Mouse (Mus musculus) lung, postnatal 0 days (tissue): ENCODE measurements at regions not wholly inside any gene's neighbourhood (a gene's known extent, or its start where the extent isn't known, plus 50 kb on each side); places are given as distances from the start of the nearest gene placed in this dataset.

ENCODE experiments used
- CTCF ChIP-seq: IDR thresholded peaks from 2 replicates; pipeline ENCODE4 v1.5.1; 2016; ENCODE audit warnings: antibody characterized with exemption, mild to moderate bottlenecking
- EP300 ChIP-seq: IDR thresholded peaks from 2 replicates; pipeline ENCODE4 v1.6.1; 2016; ENCODE audit warnings: antibody characterized with exemption, mild to moderate bottlenecking, control low read depth

DNA sequence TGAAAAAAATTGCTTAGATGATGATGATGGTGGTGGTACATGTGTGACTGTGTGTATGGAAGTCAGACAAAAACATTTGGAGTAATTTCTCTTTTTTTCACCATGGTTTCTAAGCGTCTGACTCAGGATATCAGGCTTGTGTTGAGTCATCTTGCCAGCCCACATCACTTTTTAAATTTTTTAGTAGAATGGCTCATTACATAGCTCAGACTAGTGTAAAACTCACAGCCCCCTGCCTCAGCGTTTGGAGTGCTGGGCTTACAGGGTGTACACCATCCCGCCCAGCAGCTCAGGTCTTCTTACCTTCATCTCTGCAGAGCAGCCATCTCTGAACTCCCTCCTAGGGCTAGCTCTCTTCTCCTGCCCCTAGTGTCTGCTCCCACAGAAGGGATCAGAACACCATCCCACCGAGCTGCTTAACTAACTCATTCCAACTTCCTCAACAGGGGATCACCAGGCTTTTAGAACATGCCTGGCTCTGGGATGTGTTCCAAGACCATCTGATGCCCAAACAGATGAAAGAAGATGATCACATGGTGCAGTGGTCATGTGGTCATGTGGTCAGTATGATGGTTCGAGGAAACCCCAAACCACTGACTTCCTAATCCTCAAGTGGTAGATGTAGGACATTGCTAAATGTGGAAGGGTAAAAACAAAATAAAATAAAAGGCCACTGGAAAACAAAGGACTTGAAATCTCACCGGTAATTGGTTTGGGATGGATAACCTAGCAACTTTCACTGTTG, 96.1 kb upstream of the Zfp507 start:
- no peak for TF ChIP-seq CTCF
- no peak for TF ChIP-seq EP300
